Mouse (Mus musculus): ENCODE measurements around the gene Prss45. TPM values are rescaled to one million over a fixed set of nuclear protein-coding genes. Genes with fewer than 3 reads are reported as not detected.

The Prss45 gene
- total and polyA plus RNA-seq, 3 experiments: not detected

DNA sequence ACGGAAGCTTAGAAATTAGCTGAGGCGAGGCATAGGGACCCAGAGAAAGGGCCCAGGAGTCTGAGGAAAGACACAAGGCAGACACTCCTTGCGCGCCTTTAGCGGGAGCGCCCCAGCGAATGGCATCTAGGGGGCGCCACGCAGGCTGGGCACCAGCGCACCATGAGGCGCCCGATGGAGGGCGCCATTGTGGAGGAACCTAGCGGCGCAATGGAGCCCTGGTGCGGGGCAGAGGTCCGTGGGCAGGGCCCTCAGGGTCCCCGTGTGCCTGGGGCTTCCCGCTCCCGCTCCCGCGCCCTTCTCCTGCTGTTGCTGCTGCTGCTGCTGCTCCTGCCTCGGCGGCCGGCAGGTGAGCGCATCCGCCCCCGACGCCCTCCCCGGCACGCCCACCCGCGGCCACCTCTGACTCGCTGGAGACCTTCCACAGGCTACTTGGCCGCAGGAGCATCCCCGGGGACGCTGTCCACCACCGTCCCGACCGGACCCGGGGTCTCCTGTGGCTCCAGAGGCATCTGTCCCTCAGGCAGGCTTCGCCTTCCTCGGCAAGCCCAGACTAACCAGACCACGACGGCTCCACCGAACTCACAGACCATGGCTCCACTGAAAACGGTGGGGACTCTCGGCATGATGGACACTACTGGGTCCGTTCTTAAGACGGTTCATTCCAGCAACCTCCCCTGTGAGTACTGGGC is 23.5 kb downstream of the Prss45 start, which contains the start of gene Prss50:
Gene Prss50 (plus strand): TSS at position 187 of the 692 bp plus-strand sequence.
- DNase-seq: no peak

DNA sequence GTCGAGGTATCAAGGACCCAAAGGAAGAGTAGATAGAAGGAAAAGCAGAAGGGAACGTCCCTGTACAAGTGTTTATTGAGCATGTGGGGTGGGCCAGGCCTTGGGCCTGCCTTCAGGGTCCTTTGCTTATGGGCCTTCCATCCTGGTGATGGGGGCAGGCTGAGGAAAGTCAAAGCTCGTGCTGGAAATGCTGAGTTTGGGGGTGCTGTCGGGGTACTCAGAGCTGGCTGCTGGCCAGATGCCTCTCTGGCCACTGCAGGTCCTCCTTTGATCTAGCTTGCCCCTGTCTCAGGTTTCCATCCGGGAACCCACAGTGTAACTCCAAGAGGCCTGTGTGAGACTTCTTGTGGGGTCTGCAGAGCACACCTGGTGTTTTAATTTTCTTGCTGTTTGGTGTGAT is 24.1 kb downstream of the Prss45 start:
- DNase-seq: no peak

DNA sequence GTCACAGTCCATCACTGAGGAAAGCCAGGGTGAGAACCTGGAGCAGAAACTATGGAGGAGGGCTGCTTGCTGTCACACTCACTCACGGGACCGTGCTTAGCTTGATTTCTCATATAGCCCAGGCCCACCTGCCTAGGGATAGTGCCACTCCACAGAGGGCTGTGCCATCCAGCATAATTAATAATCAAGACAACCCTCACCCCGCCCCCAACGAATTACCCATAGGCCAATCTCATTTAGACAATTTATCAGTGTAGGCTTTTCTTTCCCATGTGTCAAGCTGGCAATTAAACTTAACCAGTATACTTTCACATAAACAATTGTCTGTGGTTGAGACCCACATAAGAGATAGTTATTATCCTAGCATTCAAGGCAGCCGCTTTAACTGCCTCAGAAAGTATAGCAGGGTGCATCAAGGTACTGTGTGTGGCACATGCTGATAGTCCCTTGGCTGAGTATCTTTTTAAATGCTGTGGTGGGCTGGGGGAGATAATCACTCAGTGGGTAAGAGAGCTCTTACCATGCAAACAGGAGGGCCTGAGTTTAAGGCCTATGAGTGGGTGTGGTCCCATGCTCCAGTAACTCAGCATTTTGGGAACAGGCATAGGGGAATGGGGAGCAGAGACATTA is 24.7 kb downstream of the Prss45 start:
- no peak for DNase-seq

DNA sequence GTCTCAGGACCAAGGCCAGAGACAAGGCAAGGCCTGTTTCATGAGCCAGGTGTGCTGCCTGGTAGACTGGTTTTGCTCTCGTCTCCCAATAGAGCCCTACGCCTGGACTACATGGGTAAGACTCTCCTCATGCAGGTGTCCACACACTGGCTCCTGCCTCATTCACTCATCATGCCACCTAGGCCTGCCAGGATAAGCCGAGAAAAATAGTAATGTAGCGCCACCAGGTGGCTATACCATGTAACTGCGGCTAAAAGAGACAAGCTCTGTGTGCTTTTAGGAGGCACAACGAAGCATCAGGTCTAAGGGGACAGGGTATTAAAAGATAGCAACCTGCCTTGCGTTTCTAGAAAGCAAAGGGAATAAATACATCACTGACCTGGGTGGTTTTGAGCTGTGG is 36.6 kb downstream of the Prss45 start:
- DNase-seq: peak; percentile 54

- peak; percentile 61 for DNase-seq
Measured at GRCm38 (mm10) chr9:110873681-110874659, 39.6 kb downstream of the Prss45 start.

GRCm38 (mm10) chr9:110874660-110875191 is 40.3 kb downstream of the Prss45 start:
- DNase-seq: no peak

- no peak for DNase-seq
Measured at GRCm38 (mm10) chr9:110875288-110875695, 40.9 kb downstream of the Prss45 start.

- DNase-seq: peak; percentile 60
Measured at GRCm38 (mm10) chr9:110877353-110877752, 43.0 kb downstream of the Prss45 start.

DNA sequence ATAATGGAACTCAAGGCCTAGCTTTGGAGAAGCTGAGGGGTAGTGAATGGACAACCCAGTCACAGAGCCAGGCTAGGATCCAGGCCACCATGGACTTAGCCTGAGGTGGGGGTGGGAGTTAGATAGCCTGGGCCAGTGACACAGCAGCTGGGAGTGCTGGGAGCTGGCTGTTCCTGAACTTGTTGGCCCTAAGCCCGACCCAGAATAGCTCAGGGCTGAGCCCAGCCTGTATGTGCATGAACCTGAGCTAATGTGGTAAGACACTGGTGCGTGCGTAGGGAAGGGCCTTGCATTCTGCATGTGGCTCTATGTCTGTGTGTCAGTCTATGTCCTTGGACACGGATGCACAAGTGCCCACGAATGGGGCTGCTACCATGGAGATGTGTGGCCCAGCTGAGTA is 43.5 kb downstream of the Prss45 start:
- DNase-seq: peak; percentile 82

DNA sequence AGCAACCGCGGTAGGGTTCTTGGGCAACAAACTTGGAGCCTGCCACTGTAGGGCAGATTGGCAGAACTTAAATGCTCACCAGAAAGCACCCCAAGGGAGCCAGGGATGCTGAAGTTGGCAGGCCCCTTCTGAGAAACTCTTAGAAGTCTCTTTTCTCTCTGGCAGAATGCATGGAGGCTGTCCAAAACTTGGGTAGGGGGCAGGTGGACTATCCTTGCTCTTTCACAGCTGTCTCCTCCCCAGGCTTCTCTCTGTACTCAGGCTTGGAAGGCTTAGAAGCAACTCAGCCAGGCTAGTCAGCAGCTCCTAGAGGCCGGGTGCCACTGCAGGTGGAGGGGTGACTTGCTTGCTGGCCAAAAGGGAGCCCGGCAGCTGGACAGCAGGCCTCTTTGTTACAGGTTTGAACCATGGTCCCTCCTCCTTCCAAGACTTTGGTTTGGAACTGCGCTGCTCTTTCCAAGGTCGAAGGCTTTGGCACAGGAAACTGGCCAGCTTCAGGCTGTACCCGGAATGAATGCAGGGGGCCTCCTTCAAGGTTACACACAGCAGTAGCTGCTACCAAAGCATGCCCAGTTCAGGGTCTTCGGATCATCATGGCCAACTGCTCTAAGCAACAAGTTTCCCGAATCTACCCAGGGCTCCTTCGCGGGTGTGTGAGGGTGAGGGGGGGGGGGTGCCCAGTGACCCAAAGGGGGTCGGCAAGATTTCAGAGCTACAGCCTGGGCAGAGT is 45.0 kb downstream of the Prss45 start, which contains the start of gene Als2cl:
Gene Als2cl (plus strand): TSS at position 680 of the 730 bp plus-strand sequence.
- DNase-seq: peak; percentile 66

GRCm38 (mm10) chr9:110879998-110880561 is 45.7 kb downstream of the Prss45 start, which contains the start of gene Tmie:
TSS of gene Tmie (minus strand) at chr9:110880113.
- DNase-seq: peak; percentile 91

DNA sequence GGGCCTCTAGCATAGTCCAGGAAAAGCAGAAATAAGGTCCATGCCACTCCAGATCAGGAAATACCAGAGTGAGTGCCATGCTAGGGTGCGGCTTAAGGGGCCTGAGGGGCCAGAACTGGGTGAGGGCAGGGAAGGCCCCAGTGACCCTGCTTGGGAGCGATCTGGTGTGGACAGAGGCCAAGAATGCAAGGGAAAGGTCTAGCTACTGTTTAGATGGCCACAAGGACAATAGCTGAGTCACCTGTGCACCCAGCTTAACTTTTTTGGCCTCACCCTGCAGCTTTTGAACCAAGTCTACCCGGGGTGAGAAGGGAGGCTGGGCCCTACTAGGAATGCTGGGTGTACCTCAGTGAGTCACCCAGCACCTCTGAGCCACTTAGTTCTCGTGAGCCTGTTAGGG is 46.4 kb downstream of the Prss45 start:
- DNase-seq: peak; percentile 69

- peak; percentile 51 for DNase-seq
Measured at GRCm38 (mm10) chr9:110881953-110882352, 47.6 kb downstream of the Prss45 start.

DNA sequence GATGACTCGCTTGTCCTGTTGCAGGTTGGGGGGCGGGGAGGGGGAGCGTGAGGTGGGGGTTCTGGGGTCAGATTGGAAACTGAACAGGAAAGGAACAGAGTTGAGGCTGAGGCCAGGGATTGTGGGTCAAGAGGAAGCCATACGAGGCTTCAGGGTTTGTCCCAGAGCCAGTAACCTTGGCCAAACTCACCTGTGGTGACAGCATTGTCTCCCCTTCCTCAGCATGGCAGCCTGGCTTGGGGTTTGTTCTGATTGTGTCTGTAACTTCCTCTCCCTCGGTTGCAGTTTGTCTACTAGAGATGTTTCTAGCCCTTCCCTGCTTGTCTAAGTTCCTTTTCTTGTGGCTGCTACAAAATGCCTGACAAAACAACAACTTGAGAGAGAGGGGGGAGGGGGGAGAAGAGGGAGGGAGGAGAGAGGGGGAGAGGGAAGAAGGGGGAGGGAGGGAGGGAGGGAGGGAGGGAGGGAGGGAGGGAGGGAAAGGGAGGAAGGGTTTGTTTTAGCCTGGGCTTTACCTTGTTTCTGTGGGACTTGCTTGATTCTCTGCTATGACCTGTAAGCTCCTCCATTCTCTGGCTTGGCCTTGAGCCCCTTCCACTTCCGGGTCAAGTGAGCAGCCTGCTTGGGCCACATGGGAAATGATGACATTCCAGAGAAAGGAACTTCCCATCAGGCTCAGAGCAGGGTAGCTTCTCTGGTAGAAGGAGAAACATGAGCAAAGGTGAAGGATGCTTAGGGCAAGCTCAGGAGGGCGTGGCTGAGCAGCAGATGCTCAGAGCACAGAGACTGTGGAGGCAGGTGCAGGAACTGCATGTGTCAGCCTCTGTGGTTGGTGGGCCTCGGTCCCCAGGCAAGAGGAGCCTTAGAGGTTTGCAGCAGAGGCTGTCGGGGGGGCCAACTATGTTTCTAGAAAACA is 53.3 kb downstream of the Prss45 start:
- no peak for DNase-seq

GRCm38 (mm10) chr9:110888935-110889334 is 54.5 kb downstream of the Prss45 start:
- DNase-seq: no peak

DNA sequence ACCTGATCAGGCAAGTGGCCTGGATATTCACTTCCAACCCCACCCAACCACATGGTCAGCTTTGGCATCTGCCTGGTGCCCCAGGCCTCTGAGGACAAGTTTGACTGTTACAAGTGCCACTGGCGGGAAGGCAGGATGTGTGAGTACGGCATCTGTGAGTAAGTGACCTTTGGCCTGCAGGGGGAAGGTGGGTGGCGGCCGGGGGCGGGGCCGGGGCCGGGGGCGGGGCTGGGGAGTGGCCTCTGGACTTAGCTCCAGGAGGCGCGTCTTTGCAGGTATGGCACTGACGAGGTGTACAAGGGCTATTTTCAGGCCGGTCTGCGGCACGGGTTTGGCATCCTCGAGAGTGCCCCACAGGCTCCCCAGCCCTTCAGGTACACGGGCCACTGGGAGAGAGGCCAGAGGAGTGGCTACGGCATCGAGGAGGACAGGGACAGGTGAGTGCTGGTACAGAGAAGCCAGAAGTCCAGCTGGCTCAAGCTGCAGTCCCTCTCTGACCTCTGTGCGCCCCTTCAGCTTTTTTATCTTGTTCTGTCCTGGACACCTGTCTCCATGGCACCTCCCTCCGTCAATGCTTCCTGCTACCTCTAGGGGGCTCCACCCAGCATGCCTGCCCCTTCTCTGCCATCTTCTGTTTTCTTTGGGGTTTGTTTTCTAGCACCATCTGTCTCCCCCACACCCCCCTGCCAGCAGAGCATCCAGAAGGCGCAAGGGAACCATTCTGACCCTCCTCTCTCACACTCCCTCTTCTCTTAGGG is 55.8 kb downstream of the Prss45 start:
- no peak for DNase-seq
